Mouse (Mus musculus): ENCODE results near the gene Tnks2.

The Tnks2 gene

GRCm38 (mm10) chr19:36932097-36932496 is 98.1 kb downstream of the Tnks2 start:
- no peak for DNase-seq (ENCODE audit: low read depth, low spot score)

- peak; percentile 51 for DNase-seq (ENCODE audit: low read depth, low spot score)
Observed at GRCm38 (mm10) chr19:36932613-36933012, 98.6 kb downstream of the Tnks2 start.

GRCm38 (mm10) chr19:36936285-36936684 is 102.3 kb downstream of the Tnks2 start:
- no peak for DNase-seq (ENCODE audit: low read depth, low spot score)

- no peak for DNase-seq (ENCODE audit: low read depth, low spot score)
Observed at GRCm38 (mm10) chr19:36938008-36938407, 104.0 kb downstream of the Tnks2 start.

- no peak for DNase-seq (ENCODE audit: low read depth, low spot score)
Observed at GRCm38 (mm10) chr19:36940064-36940463, 106.0 kb downstream of the Tnks2 start.
